Mouse (Mus musculus): ENCODE data around the gene Limch1. TPM values are rescaled to one million over a fixed set of nuclear protein-coding genes. Genes with fewer than 3 reads are reported as not detected.

Gene Limch1
- total RNA-seq, 2 experiments from 2014 or later, result not detected

GRCm38 (mm10) chr5:66745996-66746681 is 512 bp downstream of the Limch1 start:
- no peak for ATAC-seq (replicated peaks; ENCODE audit: low FRiP score, poor library complexity, severe bottlenecking)

DNA sequence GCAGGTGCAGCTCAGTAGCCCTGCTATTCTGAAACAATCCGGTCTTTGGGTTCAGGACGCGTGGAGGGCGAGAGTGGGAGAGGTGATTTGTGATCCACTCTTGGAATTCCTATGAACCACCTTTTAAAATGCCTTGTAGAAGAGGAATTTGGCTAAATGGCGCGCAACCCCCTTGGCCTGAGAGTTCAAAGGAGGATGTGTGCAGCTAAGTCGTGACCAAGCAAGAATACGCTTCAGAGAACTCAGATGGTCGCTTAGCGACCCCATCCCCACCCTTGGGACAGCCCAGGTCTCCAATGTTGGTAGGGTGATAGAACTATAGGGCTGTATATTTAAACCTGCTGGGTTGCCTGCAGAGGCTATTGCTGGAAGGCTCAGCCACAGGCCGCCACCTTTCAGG is 1.1 kb downstream of the Limch1 start:
- ATAC-seq (replicated peaks; ENCODE audit: low FRiP score, poor library complexity, severe bottlenecking), result no peak

- no peak for ATAC-seq (replicated peaks; ENCODE audit: low FRiP score, poor library complexity, severe bottlenecking)
Measured at GRCm38 (mm10) chr5:66747761-66748430, 2.3 kb downstream of the Limch1 start.

DNA sequence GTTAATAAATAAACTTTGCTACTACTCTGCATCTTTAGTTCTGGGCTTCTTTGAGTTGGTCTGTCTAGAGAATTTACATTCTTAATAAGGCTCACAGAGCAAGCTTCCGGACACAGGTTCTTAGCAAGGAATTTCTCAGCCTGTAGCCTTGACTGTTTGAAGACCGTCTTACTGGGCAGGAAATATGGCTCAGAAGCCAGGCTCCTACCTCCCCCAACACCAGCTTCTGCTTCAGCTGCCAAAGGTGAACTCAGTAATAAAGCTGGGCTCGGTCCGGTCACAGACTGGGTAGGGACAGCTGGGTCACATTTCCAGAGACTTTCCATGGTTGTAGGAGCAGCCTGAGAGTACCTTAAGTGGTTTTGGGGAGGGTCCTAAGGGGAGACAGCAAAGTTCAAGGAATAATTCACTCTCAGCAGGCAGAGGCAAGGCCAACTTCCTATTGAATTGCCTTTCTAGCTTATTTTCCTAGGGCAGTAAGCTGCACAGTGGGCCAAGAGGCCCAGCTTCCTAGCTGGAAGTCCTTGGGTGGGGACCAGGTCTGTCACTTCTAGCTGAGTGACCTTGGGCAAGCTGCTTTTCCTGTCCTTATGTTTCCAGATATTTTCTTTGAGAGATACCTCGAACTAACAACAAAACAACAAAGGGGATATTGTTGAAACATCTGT is 3.0 kb downstream of the Limch1 start:
- ATAC-seq (replicated peaks; ENCODE audit: low FRiP score, poor library complexity, severe bottlenecking), result no peak

GRCm38 (mm10) chr5:66750641-66751040 is 5.0 kb downstream of the Limch1 start:
- ATAC-seq (replicated peaks; ENCODE audit: low FRiP score, poor library complexity, severe bottlenecking), result no peak

GRCm38 (mm10) chr5:66751332-66751980 is 5.8 kb downstream of the Limch1 start:
- ATAC-seq (replicated peaks; ENCODE audit: low FRiP score, poor library complexity, severe bottlenecking), result no peak

DNA sequence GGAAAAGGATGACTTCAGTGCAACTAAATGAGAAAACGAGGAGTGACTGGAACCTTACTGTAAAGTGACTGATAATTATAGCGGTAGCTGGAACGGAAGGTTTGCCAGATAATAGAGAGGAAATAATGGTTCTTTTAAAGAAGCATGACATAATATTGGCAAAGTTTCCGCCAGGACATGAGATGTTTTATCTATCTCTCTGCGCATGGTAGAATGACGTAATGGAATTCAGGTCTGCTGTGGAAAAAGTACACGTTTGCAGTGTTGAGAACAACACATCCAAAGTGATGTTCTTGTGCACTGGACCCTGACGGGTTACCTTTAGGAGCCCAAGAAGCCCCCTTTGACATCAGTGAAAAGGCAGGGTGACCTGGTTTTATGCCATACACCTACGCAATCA is 8.0 kb downstream of the Limch1 start:
- ATAC-seq (replicated peaks; ENCODE audit: low FRiP score, poor library complexity, severe bottlenecking), result no peak

GRCm38 (mm10) chr5:66756821-66757705 is 11.4 kb downstream of the Limch1 start:
- ATAC-seq (replicated peaks; ENCODE audit: low FRiP score, poor library complexity, severe bottlenecking), result no peak

DNA sequence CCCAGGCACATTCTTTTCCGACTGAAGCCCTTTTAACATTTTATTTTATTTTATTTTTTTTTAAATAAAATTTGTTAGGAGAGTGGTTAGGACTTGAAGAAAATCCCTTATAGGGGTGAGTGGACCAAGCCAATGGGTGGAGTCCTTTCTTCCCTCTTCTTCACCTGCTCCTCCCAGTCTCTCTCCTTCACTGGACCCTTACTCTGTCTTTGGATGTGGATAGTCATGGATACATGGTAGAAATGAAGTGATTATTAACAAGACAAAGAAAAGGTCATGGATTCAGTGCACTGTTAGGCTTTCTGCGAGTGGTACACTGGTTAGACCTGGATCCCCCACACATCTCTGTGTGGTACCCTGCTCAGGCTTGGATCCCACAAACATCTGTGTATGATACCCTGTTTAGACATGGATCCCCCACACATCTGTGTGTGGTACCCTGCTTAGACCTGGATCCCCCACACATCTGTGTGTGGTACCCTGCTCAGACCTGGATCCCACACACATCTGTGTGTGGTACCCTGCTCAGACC is 12.1 kb downstream of the Limch1 start:
- no peak for ATAC-seq (replicated peaks; ENCODE audit: low FRiP score, poor library complexity, severe bottlenecking)

- no peak for ATAC-seq (replicated peaks; ENCODE audit: low FRiP score, poor library complexity, severe bottlenecking)
Measured at GRCm38 (mm10) chr5:66759354-66759753, 13.7 kb downstream of the Limch1 start.

GRCm38 (mm10) chr5:66760747-66761146 is 15.1 kb downstream of the Limch1 start:
- no peak for ATAC-seq (replicated peaks; ENCODE audit: low FRiP score, poor library complexity, severe bottlenecking)

GRCm38 (mm10) chr5:66762006-66762405 is 16.4 kb downstream of the Limch1 start:
- ATAC-seq (replicated peaks; ENCODE audit: low FRiP score, poor library complexity, severe bottlenecking), result no peak

- no peak for ATAC-seq (replicated peaks; ENCODE audit: low FRiP score, poor library complexity, severe bottlenecking)
Measured at GRCm38 (mm10) chr5:66764129-66764528, 18.5 kb downstream of the Limch1 start.

DNA sequence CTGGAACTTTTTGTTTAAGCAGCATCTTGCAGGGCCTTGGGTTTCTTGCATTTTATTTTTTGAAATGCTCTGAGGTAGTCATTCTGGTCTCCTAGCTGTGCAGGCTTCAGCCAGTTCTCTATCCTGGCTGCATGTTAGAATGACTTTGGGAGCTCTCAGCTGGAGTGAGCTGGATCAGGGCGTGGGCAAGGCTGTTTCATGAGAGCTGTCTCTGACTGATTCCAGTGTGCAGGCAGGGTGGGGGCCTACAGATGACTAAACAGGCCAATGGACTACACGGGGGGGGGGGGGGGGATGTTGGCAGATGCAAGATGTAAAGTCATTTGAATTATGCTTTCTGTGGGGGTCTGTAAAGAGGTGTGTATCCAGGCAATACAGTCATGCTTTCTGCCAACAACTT is 20.3 kb downstream of the Limch1 start:
- no peak for ATAC-seq (replicated peaks; ENCODE audit: low FRiP score, poor library complexity, severe bottlenecking)

DNA sequence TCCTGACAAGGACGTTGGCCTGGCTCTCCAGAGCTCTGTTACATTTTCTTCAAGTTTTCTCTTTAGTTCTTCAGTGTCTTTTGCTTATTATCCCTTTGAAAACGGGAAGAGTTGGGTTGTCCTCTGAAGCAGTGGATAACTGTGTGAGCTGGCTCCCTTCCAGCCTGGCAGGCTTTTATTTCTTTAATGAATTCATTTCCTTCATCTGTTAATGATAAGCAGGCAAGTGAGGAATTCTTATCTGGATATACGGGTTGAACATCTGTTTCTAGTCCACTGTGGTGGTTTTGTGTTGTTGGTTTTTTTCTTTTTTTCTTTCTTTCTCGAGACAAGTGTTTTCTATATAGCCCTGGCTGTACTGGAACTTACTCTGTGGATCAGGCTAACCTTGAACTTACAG is 22.4 kb downstream of the Limch1 start:
- no peak for ATAC-seq (replicated peaks; ENCODE audit: low FRiP score, poor library complexity, severe bottlenecking)

DNA sequence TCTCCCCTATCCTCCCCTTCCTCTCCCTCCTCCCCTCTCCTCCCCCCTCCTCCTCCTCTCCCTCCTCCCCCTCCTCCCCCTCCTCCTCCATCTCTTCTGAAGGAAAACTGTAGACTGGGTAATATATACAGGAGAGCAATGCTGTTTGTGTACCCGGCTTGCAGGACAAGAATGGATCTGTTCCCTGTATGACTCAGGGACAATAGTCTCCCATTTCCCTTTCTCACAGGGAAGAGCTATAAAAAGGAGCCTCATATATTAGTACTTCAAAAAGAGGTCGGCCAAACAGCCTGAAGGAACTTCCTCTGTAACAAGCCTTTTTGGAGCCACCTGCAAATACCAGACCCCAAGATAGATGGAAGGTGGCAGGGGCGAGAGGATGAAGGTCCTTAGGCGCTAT is 23.4 kb downstream of the Limch1 start:
- ATAC-seq (replicated peaks; ENCODE audit: low FRiP score, poor library complexity, severe bottlenecking), result no peak

- ATAC-seq (replicated peaks; ENCODE audit: low FRiP score, poor library complexity, severe bottlenecking), result no peak
Measured at GRCm38 (mm10) chr5:66769558-66769957, 23.9 kb downstream of the Limch1 start.

GRCm38 (mm10) chr5:66777999-66778710 is 32.5 kb downstream of the Limch1 start:
- ATAC-seq (replicated peaks; ENCODE audit: low FRiP score, poor library complexity, severe bottlenecking), result no peak

- no peak for ATAC-seq (replicated peaks; ENCODE audit: low FRiP score, poor library complexity, severe bottlenecking)
Measured at GRCm38 (mm10) chr5:66780371-66780770, 34.7 kb downstream of the Limch1 start.

Measured in erythroid progenitor cell, adult 5-6 weeks (primary cell).